Mouse (Mus musculus) layer of hippocampus, adult 9-11 months (tissue): ENCODE measurements at regions not wholly inside any gene's neighbourhood (a gene's known extent, or its start where the extent isn't known, plus 50 kb on each side); places are given as distances from the start of the nearest gene placed in this dataset.

Experiments used
- DNase-seq: peaks from one replicate; pipeline ENCODE4 v3.0.0; 2022

- no peak for DNase-seq
Measured at GRCm38 (mm10) chr13:112188313-112188712, 99.9 kb upstream of the Ankrd55 start.

- DNase-seq = no peak
Measured at GRCm38 (mm10) chr13:112188741-112189476, 99.3 kb upstream of the Ankrd55 start.

GRCm38 (mm10) chr13:112189605-112190004, 98.6 kb upstream of the Ankrd55 start:
- no peak for DNase-seq

- no peak for DNase-seq
Measured at GRCm38 (mm10) chr13:112192192-112192905, 95.9 kb upstream of the Ankrd55 start.

GRCm38 (mm10) chr13:112193676-112194075, 94.6 kb upstream of the Ankrd55 start:
- DNase-seq = no peak

GRCm38 (mm10) chr13:112194991-112195390, 93.3 kb upstream of the Ankrd55 start:
- DNase-seq = no peak

- DNase-seq = no peak
Measured at GRCm38 (mm10) chr13:112196789-112197188, 91.5 kb upstream of the Ankrd55 start.

- no peak for DNase-seq
Measured at GRCm38 (mm10) chr13:112203721-112204120, 84.5 kb upstream of the Ankrd55 start.

- DNase-seq = no peak
Measured at GRCm38 (mm10) chr13:112204204-112204603, 84.0 kb upstream of the Ankrd55 start.

- no peak for DNase-seq
Measured at GRCm38 (mm10) chr13:112204813-112205212, 83.4 kb upstream of the Ankrd55 start.

GRCm38 (mm10) chr13:112207617-112208235, 80.5 kb upstream of the Ankrd55 start:
- no peak for DNase-seq

GRCm38 (mm10) chr13:112211841-112212240, 76.4 kb upstream of the Ankrd55 start:
- DNase-seq = no peak

- DNase-seq = no peak
Measured at GRCm38 (mm10) chr13:112212391-112212790, 75.9 kb upstream of the Ankrd55 start.

- DNase-seq = no peak
Measured at GRCm38 (mm10) chr13:112213652-112214081, 74.6 kb upstream of the Ankrd55 start.

GRCm38 (mm10) chr13:112216084-112216483, 72.2 kb upstream of the Ankrd55 start:
- no peak for DNase-seq

- no peak for DNase-seq
Measured at GRCm38 (mm10) chr13:112218389-112218788, 69.9 kb upstream of the Ankrd55 start.

GRCm38 (mm10) chr13:112220184-112220583, 68.1 kb upstream of the Ankrd55 start:
- no peak for DNase-seq

GRCm38 (mm10) chr13:112223616-112224015, 64.6 kb upstream of the Ankrd55 start:
- DNase-seq = no peak

- DNase-seq = no peak
Measured at GRCm38 (mm10) chr13:112227766-112228165, 60.5 kb upstream of the Ankrd55 start.

- no peak for DNase-seq
Measured at GRCm38 (mm10) chr13:112228846-112229245, 59.4 kb upstream of the Ankrd55 start.

- no peak for DNase-seq
Measured at GRCm38 (mm10) chr13:112230176-112230575, 58.1 kb upstream of the Ankrd55 start.

GRCm38 (mm10) chr13:112234695-112235094, 53.6 kb upstream of the Ankrd55 start:
- no peak for DNase-seq

- no peak for DNase-seq
Measured at GRCm38 (mm10) chr13:112236956-112237355, 51.3 kb upstream of the Ankrd55 start.

GRCm38 (mm10) chr13:112237377-112237776, 50.9 kb upstream of the Ankrd55 start:
- no peak for DNase-seq
